Mouse (Mus musculus): ENCODE measurements around the gene Bud23. TPM values are rescaled to one million over a fixed set of nuclear protein-coding genes. Genes with fewer than 3 reads are reported as not detected.

Gene Bud23
- total RNA-seq, 1 experiment, result 112 TPM

- Histone ChIP-seq H3K4me1 (ENCODE audit: control insufficient read depth in 2 of 2, insufficient read depth in 2 of 2, low read length in 2 of 2, poor library complexity in 1 of 2) (peaks cover 2 to 20% of the 10 kb centered on the region in 2 experiments; a peak in 2 of 4 replicates), H3K27ac (ENCODE audit: insufficient read depth, low read depth, low read length, poor library complexity, severe bottlenecking) (no peak overlapping the region), H3K36me3 (ENCODE audit: control insufficient read depth, insufficient read depth, low read length, poor library complexity, severe bottlenecking) (no peaks in the 10 kb centered on the region; the same call in 1 of the 2 replicates), H3K4me3 (ENCODE audit: insufficient read depth in 1 of 2, low read depth in 1 of 2, low read length in 2 of 2, poor library complexity in 1 of 2, severe bottlenecking in 1 of 2) (no peak overlapping the region), H3K9ac (ENCODE audit: insufficient read depth, low read depth, low read length, poor library complexity, severe bottlenecking) (no peak overlapping the region), H3K9me3 (ENCODE audit: control insufficient read depth, insufficient read depth, low read depth, low read length) (no peaks in the 10 kb centered on the region)
- in situ Hi-C loops (cut with MboI; ENCODE audit: low sequenced_read_pairs in 2 of 2, unreplicated experiment in 2 of 2), result no loop called here
- TF ChIP-seq MAFK (IDR thresholded peaks at IDR 0.05; ENCODE audit: insufficient read depth, low read depth, low read length) (no peak), ZNF384 (IDR thresholded peaks at IDR 0.05; ENCODE audit: low read depth, low read length) (no peak), ZC3H11A (IDR thresholded peaks at IDR 0.05; ENCODE audit: borderline replicate concordance, low read depth, low read length) (no peak), HCFC1 (IDR thresholded peaks at IDR 0.05; ENCODE audit: borderline replicate concordance, insufficient read depth, low read length) (no peak), CHD2 (IDR thresholded peaks at IDR 0.05; ENCODE audit: low read depth, low read length) (no peak)
- no peak for DNase-seq (ENCODE audit: low read depth, low spot score)
Observed at GRCm38 (mm10) chr5:135040059-135040458, 24.7 kb downstream of the Bud23 start.

DNA sequence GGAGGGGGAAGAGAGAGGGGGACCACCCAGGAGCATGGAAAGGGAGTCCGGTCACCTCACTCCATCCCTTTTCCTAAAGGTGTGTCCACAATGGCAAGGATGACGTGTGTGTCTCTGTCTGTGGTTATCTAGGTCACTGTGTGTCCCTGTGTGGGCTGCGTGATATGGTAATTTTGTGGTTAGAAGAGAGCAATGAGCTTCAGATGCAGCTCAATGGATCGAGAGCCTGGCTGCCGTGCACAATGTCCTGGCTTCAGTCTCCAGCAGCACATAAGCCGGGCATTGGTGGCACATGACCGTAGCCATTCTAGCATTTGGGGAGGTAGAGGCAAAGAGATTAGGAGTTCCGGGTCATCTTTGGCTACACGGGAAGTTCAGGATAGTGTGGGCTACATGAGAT lies 25.2 kb downstream of the Bud23 start:
- H3K4me3 ChIP-seq (ENCODE audit: insufficient read depth in 1 of 2, low read depth in 1 of 2, low read length in 2 of 2, poor library complexity in 1 of 2, severe bottlenecking in 1 of 2), result no peak overlapping the region
- no peak for TF ChIP-seq MAFK (IDR thresholded peaks at IDR 0.05; ENCODE audit: insufficient read depth, low read depth, low read length)
- no peak overlapping the region for H3K27ac ChIP-seq (ENCODE audit: insufficient read depth, low read depth, low read length, poor library complexity, severe bottlenecking)
- no peaks in the 10 kb centered on the region for H3K9me3 ChIP-seq (ENCODE audit: control insufficient read depth, insufficient read depth, low read depth, low read length)
- in situ Hi-C loops (cut with MboI; ENCODE audit: low sequenced_read_pairs in 2 of 2, unreplicated experiment in 2 of 2), result no loop called here
- H3K4me1 ChIP-seq (ENCODE audit: control insufficient read depth in 2 of 2, insufficient read depth in 2 of 2, low read length in 2 of 2, poor library complexity in 1 of 2), result peaks cover 2 to 20% of the 10 kb centered on the region in 2 experiments; a peak in 2 of 4 replicates
- no peak overlapping the region for H3K9ac ChIP-seq (ENCODE audit: insufficient read depth, low read depth, low read length, poor library complexity, severe bottlenecking)
- no peak for DNase-seq (ENCODE audit: low read depth, low spot score)
- H3K36me3 ChIP-seq (ENCODE audit: control insufficient read depth, insufficient read depth, low read length, poor library complexity, severe bottlenecking), result no peaks in the 10 kb centered on the region; the same call in 1 of the 2 replicates

GRCm38 (mm10) chr5:135037946-135038345 lies 26.8 kb downstream of the Bud23 start:
- Histone ChIP-seq H3K36me3 (ENCODE audit: control insufficient read depth, insufficient read depth, low read length, poor library complexity, severe bottlenecking) (no peaks in the 10 kb centered on the region; the same call in 1 of the 2 replicates), H3K27ac (ENCODE audit: insufficient read depth, low read depth, low read length, poor library complexity, severe bottlenecking) (no peak overlapping the region), H3K9me3 (ENCODE audit: control insufficient read depth, insufficient read depth, low read depth, low read length) (no peaks in the 10 kb centered on the region), H3K9ac (ENCODE audit: insufficient read depth, low read depth, low read length, poor library complexity, severe bottlenecking) (no peak overlapping the region), H3K4me1 (ENCODE audit: control insufficient read depth in 2 of 2, insufficient read depth in 2 of 2, low read length in 2 of 2, poor library complexity in 1 of 2) (peaks cover 2 to 22% of the 10 kb centered on the region in 2 experiments; a peak in 2 of 4 replicates), H3K4me3 (ENCODE audit: insufficient read depth in 1 of 2, low read depth in 1 of 2, low read length in 2 of 2, poor library complexity in 1 of 2, severe bottlenecking in 1 of 2) (no peak overlapping the region)
- no peak for DNase-seq (ENCODE audit: low read depth, low spot score)
- in situ Hi-C loops (cut with MboI; ENCODE audit: low sequenced_read_pairs in 2 of 2, unreplicated experiment in 2 of 2), result no loop called here
- TF ChIP-seq MAFK (IDR thresholded peaks at IDR 0.05; ENCODE audit: insufficient read depth, low read depth, low read length) (no peak), ZC3H11A (IDR thresholded peaks at IDR 0.05; ENCODE audit: borderline replicate concordance, low read depth, low read length) (no peak), CHD2 (IDR thresholded peaks at IDR 0.05; ENCODE audit: low read depth, low read length) (no peak), ZNF384 (IDR thresholded peaks at IDR 0.05; ENCODE audit: low read depth, low read length) (no peak), HCFC1 (IDR thresholded peaks at IDR 0.05; ENCODE audit: borderline replicate concordance, insufficient read depth, low read length) (no peak)

- Histone ChIP-seq H3K4me3 (ENCODE audit: insufficient read depth in 1 of 2, low read depth in 1 of 2, low read length in 2 of 2, poor library complexity in 1 of 2, severe bottlenecking in 1 of 2) (no peak overlapping the region), H3K36me3 (ENCODE audit: control insufficient read depth, insufficient read depth, low read length, poor library complexity, severe bottlenecking) (no peaks in the 10 kb centered on the region; the same call in 1 of the 2 replicates), H3K4me1 (ENCODE audit: control insufficient read depth in 2 of 2, insufficient read depth in 2 of 2, low read length in 2 of 2, poor library complexity in 1 of 2) (peaks cover 0 to 17% of the 10 kb centered on the region in 2 experiments; a peak in 2 of 4 replicates), H3K27ac (ENCODE audit: insufficient read depth, low read depth, low read length, poor library complexity, severe bottlenecking) (no peak overlapping the region), H3K9me3 (ENCODE audit: control insufficient read depth, insufficient read depth, low read depth, low read length) (no peaks in the 10 kb centered on the region), H3K9ac (ENCODE audit: insufficient read depth, low read depth, low read length, poor library complexity, severe bottlenecking) (no peak overlapping the region)
- no peak for DNase-seq (ENCODE audit: low read depth, low spot score)
- in situ Hi-C loops (cut with MboI; ENCODE audit: low sequenced_read_pairs in 2 of 2, unreplicated experiment in 2 of 2), result no loop called here
- TF ChIP-seq CHD2 (IDR thresholded peaks at IDR 0.05; ENCODE audit: low read depth, low read length) (no peak), MAFK (IDR thresholded peaks at IDR 0.05; ENCODE audit: insufficient read depth, low read depth, low read length) (no peak), HCFC1 (IDR thresholded peaks at IDR 0.05; ENCODE audit: borderline replicate concordance, insufficient read depth, low read length) (no peak), ZC3H11A (IDR thresholded peaks at IDR 0.05; ENCODE audit: borderline replicate concordance, low read depth, low read length) (no peak), ZNF384 (IDR thresholded peaks at IDR 0.05; ENCODE audit: low read depth, low read length) (no peak)
Observed at GRCm38 (mm10) chr5:135035608-135036359, 29.0 kb downstream of the Bud23 start.

All from ES-E14 (cell line).